Mouse (Mus musculus) induced T-regulatory cell, adult 2 months (primary cell): Measurements from ENCODE around the gene Adprhl1.

Experiments
- DNase-seq: peaks from one replicate; pipeline ENCODE4 v3.0.0-alpha.2; 2012; ENCODE audit warnings: low read depth

Adprhl1 gene

DNA sequence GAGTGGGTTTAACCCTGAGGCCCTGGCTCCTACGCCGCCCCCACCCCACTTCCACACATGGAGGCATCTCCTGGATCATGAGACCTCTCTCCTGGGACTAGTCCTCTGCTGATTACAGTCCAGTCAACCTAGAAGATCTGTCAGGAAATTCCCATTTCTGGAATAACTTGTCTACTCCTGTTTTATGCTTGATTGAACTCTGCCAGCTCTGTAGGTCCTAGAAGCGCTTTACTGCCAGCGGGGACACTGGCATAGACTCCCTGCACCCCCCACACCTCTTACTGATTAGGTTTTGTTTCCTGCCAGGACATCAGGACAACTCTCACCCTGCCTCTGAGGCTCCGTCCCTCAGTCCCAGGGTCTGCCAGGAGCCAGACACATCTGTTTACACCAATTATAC is 56.5 kb downstream of the Adprhl1 start:
- no peak for DNase-seq

- DNase-seq = no peak
These were observed 59.1 kb downstream of the Adprhl1 start for GRCm38 (mm10) chr8:13194818-13195217.

DNA sequence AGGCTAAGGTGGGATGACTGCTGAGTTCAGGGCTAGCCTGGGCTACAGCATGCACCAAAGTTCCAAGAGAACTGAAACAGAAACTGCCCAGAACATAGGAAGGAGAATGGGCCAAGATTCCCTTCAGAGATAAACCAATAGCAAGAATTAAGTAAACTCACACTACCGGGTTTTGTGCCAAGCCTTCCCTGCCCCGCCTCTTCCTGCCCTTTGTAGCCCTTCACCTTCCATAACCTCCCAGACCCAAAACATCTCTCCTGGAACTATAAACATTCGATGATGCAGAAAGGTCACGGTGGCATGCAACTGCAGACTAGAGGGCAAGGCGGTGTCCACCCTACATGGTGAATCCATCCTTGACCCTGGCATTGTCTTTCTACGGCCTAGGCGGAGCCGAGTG is 63.7 kb downstream of the Adprhl1 start:
- DNase-seq = no peak

GRCm38 (mm10) chr8:13188857-13189256 is 65.1 kb downstream of the Adprhl1 start:
- no peak for DNase-seq

DNA sequence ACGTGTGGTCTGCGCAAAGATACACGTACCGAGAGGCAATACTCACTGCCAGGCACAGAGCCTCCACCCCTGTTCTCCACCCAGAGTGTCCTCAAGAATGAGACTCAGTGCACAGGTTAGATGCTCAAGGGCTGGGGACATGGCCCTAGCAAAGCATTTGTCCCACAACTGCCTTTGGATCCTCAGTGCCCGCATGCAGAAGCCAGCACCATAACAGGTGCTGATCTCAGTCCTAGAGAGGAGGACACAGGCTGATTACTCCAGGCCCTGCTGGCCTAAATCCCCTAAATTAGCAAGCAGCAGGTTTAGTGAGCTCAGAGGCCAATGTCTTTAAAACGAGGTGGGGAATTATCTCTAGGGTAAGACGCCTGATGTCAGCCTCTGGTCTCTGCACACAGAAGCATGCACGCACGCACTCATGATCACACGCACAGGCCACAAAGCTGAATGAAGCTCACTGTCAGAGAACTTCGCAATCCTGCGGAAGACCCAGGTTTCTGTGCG is 65.9 kb downstream of the Adprhl1 start:
- no peak for DNase-seq

DNA sequence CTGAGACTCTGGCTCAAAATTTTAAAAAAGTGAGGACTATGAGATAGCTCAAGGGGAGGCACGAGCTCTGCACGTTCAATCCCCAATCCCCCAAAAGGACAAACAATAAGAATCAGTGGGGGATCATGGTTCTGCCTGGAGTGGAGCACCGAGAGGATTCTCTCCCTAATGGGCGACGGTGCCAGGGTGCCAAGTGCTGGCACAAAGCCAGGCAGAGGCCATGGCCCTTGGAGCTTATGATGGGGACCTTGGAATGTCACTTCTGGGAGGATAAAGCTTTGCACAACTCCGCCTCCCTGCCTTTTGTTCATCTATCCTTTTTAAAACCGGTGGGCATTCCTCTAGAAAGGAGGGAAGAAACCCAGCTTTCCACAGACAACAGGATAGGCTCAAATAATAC is 66.3 kb downstream of the Adprhl1 start:
- DNase-seq = no peak

GRCm38 (mm10) chr8:13187229-13187628 is 66.7 kb downstream of the Adprhl1 start:
- DNase-seq = no peak

DNA sequence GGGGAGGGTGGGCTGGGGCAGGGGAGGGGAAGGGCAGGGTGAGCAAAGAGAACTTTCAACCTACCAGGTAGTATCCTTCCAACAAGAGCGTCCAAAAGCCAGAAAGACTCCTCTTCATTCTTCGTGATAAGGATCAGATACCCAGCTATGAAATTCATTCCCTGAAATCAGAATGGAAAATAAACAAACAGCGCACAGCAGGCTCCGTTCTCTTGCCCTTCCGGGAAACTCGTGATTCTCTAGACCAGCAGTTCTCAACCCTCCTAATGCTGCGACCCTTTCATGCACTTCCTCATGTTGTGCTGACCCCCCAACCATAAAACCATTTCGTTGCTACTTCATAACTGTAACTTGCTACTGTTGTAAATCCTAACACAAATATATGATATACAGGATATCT is 67.1 kb downstream of the Adprhl1 start:
- no peak for DNase-seq

DNA sequence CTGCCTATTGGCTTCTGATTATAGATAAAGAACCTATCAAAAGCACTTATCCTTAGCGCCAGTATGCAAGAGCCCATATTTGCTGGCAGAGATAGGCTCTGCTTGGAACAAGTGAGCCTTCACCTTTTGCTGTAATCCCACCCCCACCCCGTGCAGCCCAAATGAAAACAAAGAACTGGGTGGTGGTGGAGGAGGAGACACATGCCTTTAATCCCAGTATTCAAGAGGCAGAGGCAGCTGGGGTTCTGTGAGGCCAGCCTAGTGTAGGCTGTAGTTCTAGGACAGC is 72.3 kb downstream of the Adprhl1 start:
- DNase-seq = no peak

DNA sequence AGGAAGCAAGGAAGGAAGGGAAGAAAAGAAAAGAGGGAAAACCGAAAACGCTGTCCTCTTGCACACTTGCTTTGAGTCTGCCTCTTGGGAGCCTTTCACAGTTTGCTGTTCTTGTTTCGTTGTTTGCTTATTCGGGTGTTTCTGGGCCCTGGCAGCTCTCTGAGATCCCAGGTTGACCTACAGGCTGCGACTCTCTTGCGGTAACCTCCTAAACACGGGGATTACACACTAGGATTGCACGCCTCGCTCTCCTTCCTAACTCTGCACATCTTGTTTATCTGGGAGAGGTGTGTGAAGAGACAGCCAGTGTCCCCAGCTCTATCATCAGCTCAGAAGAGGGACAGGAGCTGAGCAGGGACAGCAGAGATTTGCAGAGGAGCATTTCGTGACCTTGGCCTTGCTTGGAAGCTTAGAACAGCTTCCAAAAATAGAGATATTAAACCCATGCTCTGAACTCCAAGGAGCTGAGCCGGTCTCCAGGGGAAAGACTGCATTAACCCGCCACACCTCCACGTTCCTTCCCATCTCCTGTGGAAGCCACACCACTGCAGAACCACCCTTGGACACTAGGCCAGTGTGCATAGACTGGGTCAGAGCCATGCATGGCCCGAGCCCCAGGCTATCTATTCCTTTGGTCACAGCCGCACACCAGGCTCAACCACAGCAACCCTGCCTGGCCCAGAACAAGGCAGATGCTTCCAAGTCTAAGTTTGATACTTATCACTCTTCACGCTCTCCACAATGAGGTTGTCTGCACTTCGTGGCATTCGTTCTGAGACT is 72.9 kb downstream of the Adprhl1 start:
- DNase-seq = no peak

DNA sequence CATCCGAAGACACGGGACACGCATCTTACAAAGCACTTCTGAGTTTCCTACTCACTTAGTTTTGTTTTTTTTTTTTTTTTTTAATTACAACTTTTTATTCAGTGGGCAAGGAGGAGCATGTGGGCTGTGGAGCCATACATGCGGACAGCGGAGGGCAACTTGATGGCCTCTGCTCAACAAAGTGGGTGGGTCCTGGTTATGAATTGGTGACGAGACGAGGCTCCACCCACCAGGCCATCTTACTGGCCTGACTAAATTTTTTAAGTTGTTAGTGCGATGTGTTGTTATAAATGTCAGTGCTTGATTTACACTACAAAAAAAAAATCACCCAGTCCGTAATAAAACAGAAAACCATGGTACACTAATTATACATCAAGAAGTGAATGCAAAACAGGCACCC is 73.6 kb downstream of the Adprhl1 start:
- DNase-seq = no peak

DNA sequence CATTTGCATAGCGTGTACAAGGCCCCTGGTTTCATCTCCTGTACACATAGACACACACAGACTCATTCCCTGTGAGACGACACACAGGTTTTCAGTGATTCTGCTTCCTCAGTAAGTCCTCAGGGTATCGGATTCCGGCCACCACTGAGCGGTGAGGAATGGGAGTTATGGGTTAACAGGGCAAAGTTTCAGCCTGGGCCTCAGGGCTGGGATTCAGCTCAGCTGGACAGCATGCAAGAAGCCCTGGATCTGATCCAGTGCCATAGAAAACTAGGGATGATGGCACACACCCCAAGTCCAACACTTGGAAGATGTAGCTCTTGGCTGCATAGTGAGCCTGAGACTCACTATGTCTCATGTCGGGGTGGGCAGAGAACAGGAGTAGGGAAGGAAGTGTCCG is 74.0 kb downstream of the Adprhl1 start:
- no peak for DNase-seq

DNA sequence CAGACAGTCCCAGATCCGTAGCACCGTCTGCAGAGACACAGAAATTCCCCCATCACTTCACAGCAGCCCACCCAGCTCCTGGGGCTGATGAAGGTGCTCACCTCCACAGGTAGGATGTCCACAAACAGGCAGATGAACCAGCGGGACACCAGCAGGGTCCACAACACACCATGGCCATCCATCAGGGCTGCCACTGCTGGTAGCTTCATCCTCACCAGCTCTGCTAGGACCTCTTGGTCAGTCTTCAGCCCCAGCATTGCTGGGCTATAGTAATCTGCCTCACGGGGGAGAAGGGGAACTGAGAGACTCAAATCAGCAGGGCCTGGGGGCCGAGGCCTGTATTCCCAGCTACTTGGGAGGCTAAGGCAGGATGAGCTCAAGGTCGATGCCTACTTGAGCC is 74.5 kb downstream of the Adprhl1 start:
- DNase-seq = no peak

- DNase-seq = no peak
These were observed 75.8 kb downstream of the Adprhl1 start for GRCm38 (mm10) chr8:13178137-13178536.

- DNase-seq = no peak
These were observed 76.6 kb downstream of the Adprhl1 start for GRCm38 (mm10) chr8:13177173-13177852.

DNA sequence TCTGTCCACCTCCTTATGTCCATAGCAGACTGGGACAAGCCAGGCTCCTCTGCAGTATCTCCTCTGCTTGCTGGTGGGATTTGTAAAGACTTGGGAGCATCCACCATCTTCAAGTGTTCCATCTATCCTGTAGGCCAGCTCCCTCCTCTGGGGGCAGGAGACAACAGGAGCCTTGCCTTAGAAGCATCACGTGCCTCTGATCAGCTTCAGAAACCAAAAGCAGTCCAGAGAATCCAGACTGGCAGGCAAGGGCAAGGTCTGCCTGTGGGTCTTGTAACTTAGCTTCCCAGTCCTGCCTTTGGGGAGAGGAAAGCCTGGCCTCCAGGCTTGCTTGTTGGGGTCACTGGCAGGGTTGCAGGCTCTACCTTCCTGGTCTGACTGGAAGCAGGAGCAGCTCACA is 78.3 kb downstream of the Adprhl1 start:
- no peak for DNase-seq

GRCm38 (mm10) chr8:13174811-13175210 is 79.2 kb downstream of the Adprhl1 start:
- no peak for DNase-seq

GRCm38 (mm10) chr8:13174305-13174704 is 79.7 kb downstream of the Adprhl1 start:
- no peak for DNase-seq
